Comparison of ENCODE assay signal across 9 mouse cellular contexts in the genomic region with DNA sequence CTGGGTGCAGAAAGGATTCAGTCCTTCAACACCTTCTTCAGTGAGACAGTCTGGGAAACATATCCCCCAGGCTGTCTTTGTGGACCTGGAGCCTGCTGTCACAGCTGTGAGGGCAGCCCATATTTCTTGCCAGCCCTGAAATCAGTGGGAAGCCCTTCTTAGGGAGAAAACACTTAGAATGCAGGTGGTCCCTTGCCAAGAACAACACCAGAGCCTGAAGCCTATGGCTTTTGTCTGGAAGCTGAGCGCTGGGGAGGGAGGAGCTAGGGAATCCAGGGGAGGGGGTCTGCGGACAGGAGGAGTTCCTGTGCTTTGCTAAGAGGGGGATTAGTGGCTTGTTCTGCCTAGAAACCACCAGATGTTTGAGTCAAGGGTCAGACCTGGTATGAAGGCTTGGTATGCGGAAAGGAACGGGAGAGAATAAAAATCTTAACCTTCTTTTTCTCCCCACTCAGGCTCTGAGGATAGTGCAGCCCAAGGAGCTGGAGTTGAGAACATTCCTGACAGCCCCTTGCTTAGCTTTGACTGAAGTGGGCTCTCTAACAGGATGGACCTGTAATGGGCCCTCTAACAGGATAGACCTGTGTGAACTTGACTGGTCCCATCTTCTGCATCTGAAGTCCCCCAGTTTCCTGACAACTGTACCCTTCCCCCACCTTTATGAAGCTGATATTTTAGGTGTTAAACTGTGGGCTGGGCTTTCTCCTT. TPM values are rescaled to one million over a fixed set of nuclear protein-coding genes. Genes with fewer than 3 reads are reported as not detected.
DNase-seq lines count a peak whose midpoint lies in the region; ATAC-seq lines count a peak whose summit lies in the region.
"Had no signal": no experiment of that assay in that cellular context is flagged by ENCODE, and none has a peak within 500 bp of the region (broad histone marks: within the 10 kb centered on the region; RNA-seq: fewer than 3 reads in every experiment).

No protein-coding gene starts in this region.

- H3K9me3 ChIP-seq in lung, embryonic 15.5 days = no peaks in the 10 kb centered on the region
- H3K9me3 ChIP-seq in forebrain, embryonic 15.5 days = no peaks in the 10 kb centered on the region
- no peaks in the 10 kb centered on the region for H3K9me3 ChIP-seq in limb, embryonic 10.5 days (replicated peaks)

- peak; percentile 41; the same call in 1 of the 2 replicates for ATAC-seq in lung, embryonic 15.5 days (ENCODE audit: borderline replicate concordance, extremely low read depth, low FRiP score, low TSS enrichment)
- no peak for ATAC-seq in forebrain, embryonic 15.5 days (replicated peaks)

- peak overlapping the region; percentile 77 for H3K27ac ChIP-seq in lung, embryonic 15.5 days
- 0 out of 2 replicates have a peak overlapping the region, but pooled peaks have one; percentile 11 for H3K27ac ChIP-seq in forebrain, embryonic 15.5 days (replicated peaks)
- peak overlapping the region; percentile 80 for H3K27ac ChIP-seq in limb, embryonic 10.5 days

- no peaks in the 10 kb centered on the region for H3K36me3 ChIP-seq in lung, embryonic 15.5 days
- H3K36me3 ChIP-seq in forebrain, embryonic 15.5 days = no peaks in the 10 kb centered on the region
- H3K36me3 ChIP-seq in limb, embryonic 10.5 days = no peaks in the 10 kb centered on the region

- peaks cover 29% of the 10 kb centered on the region for H3K4me1 ChIP-seq in lung, embryonic 15.5 days
- peaks cover 22% of the 10 kb centered on the region for H3K4me1 ChIP-seq in forebrain, embryonic 15.5 days
- H3K4me1 ChIP-seq in limb, embryonic 10.5 days = peaks cover 24% of the 10 kb centered on the region

- WGBS in lung, embryonic 15.5 days = 13% methylated on average over 4 of the region's 4 CpGs
- 10% methylated on average over 4 of the region's 4 CpGs for WGBS in forebrain, embryonic 15.5 days
- WGBS in limb, embryonic 10.5 days = 18% methylated on average over 4 of the region's 4 CpGs

- 0 out of 2 replicates have a peak overlapping the region, but pooled peaks have one; percentile 4 for H3K4me2 ChIP-seq in lung, embryonic 15.5 days
- no peak overlapping the region for H3K4me2 ChIP-seq in forebrain, embryonic 15.5 days (replicated peaks)

- 0 out of 2 replicates have a peak, but pooled peaks cover 11% of the 10 kb centered on the region for H3K27me3 ChIP-seq in lung, embryonic 15.5 days
- peaks cover 16% of the 10 kb centered on the region for H3K27me3 ChIP-seq in forebrain, embryonic 15.5 days
- peaks cover 42% of the 10 kb centered on the region for H3K27me3 ChIP-seq in limb, embryonic 10.5 days (ENCODE audit: low read depth, poor library complexity, severe bottlenecking)

- H3K9ac ChIP-seq in lung, embryonic 15.5 days = no peak overlapping the region
- H3K9ac ChIP-seq in forebrain, embryonic 15.5 days (replicated peaks) = no peak overlapping the region

- no peak for DNase-seq in lung, adult 18-20 months
- DNase-seq in limb, embryonic 10.5 days (ENCODE audit: low spot score) = peak; percentile 50
- peak; percentile 40 for DNase-seq in retina, postnatal 1 day
- DNase-seq in adrenal gland, postnatal 14 days = no peak
- no peak for DNase-seq in right cerebral cortex, postnatal 25 days
- no peak for DNase-seq in frontal cortex, postnatal 14 days (ENCODE audit: low spot score in 2 of 2)

- no peak overlapping the region for H3K4me3 ChIP-seq in lung, embryonic 15.5 days
- H3K4me3 ChIP-seq in forebrain, embryonic 15.5 days = no peak overlapping the region
- H3K4me3 ChIP-seq in limb, embryonic 10.5 days = no peak overlapping the region; the same call in 1 of the 2 replicates

RNA-seq across cellular contexts. Expression of a gene that starts 22.2 kb away (rescaled TPM):
- polyA plus RNA-seq in lung, embryonic 15.5 days (2015; fragmentation: Nextera tagmentation; extraction: Ambion mirVana) = 34.8 and 39.0 TPM in 2 replicates
- 55.3 and 55.9 TPM in 2 replicates for polyA plus RNA-seq in forebrain, embryonic 15.5 days (2015; fragmentation: Nextera tagmentation; extraction: Ambion mirVana)
- 36.6 and 38.2 TPM in 2 replicates for polyA plus RNA-seq in limb, embryonic 10.5 days (2016; fragmentation: Nextera tagmentation; extraction: Ambion mirVana)
- 26.4 and 29.9 TPM in 2 replicates for total RNA-seq in adrenal gland, postnatal 14 days (2021)

RNA-seq across cellular contexts. Expression of a gene that starts 32.8 kb away (rescaled TPM):
- polyA plus RNA-seq in lung, embryonic 15.5 days (2015; fragmentation: Nextera tagmentation; extraction: Ambion mirVana) = not detected in 2 replicates
- polyA plus RNA-seq in forebrain, embryonic 15.5 days (2015; fragmentation: Nextera tagmentation; extraction: Ambion mirVana) = not detected in 2 replicates
- not detected in 2 replicates for polyA plus RNA-seq in limb, embryonic 10.5 days (2016; fragmentation: Nextera tagmentation; extraction: Ambion mirVana)
- not detected in 2 replicates for total RNA-seq in adrenal gland, postnatal 14 days (2021)
- polyA plus RNA-seq: cortical plate, adult 2 months had no signal

RNA-seq across cellular contexts. Expression of a gene that starts 43.3 kb away (rescaled TPM):
- 50.0 and 50.5 TPM in 2 replicates for polyA plus RNA-seq in lung, embryonic 15.5 days (2015; fragmentation: Nextera tagmentation; extraction: Ambion mirVana)
- polyA plus RNA-seq in forebrain, embryonic 15.5 days (2015; fragmentation: Nextera tagmentation; extraction: Ambion mirVana) = 104 and 107 TPM in 2 replicates
- 67.1 and 81.9 TPM in 2 replicates for polyA plus RNA-seq in limb, embryonic 10.5 days (2016; fragmentation: Nextera tagmentation; extraction: Ambion mirVana)
- total RNA-seq in adrenal gland, postnatal 14 days (2021) = 42.0 and 44.0 TPM in 2 replicates

Comparison
In these comparisons a context has a peak if more than half of its experiments do, and no peak if none do; other contexts are left out.
1. H3K27ac ChIP-seq: peak in every context shown above with its lines; median percentile 80 in limb, embryonic 10.5 days; 77 in lung, embryonic 15.5 days; 11 in forebrain, embryonic 15.5 days.
2. DNase-seq: peak in limb, embryonic 10.5 days (single experiment) and retina, postnatal 1 day (single experiment); none in lung, adult 18-20 months (0 of 2), adrenal gland, postnatal 14 days (single experiment), right cerebral cortex, postnatal 25 days (single experiment) and frontal cortex, postnatal 14 days (0 of 2).